In the genomic region with DNA sequence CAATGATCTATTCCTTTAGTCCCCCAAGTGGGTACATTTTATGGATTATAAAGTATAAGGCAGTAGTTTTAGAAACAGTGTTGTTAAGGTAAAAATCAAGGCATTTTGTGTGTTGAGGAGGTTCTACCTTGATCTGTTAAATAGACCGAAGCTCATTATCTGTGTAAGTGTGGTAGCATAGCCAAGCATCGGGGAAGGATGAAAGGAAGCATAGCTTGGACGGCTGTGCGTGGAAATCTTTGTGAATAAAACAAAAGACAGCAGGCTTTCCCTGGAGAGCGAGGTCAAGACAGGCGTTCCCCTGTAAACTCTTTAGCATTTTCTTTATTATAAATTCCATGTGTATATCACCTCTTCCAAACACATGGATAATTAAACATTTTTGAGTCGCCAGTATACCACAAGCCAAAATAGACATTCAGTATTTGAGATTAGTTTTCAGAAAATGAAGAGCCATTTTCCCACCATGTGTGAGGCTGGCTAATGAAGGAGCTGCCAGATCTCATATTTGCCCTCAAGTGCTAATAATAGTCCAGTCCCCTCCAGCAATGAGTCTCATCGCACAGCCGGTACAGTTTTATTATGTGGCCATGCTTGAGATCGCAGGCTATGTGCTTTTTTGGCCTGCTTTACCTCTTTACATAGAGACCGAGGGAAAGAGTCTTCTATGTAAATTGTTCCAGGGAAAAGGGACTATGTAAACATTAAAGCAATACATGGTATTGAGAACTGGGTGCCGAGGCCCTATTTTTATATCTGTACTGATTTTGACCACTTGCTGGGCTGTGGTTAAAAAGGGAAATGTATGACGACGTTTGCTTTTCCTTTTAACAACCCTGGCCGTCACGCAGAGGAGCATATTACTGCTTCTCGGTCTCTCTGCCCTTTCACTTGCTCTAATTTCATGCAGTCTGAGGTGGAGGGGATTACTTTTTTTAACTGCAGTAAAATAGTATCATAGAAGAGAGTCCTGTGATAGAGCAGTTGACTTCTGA, we compare ENCODE assay signal across 11 mouse cellular contexts. TPM values are rescaled to one million over a fixed set of nuclear protein-coding genes. Genes with fewer than 3 reads are reported as not detected.
DNase-seq lines count a peak whose midpoint lies in the region; ATAC-seq lines count a peak whose summit lies in the region.
"Had no signal": no experiment of that assay in that cellular context is flagged by ENCODE, and none has a peak within 500 bp of the region (broad histone marks: within the 10 kb centered on the region; RNA-seq: fewer than 3 reads in every experiment).

No protein-coding gene starts in this region.

- WGBS in neural tube, embryonic 13.5 days: 39% methylated on average over 17 of the region's 17 CpGs
- 44% methylated on average over 17 of the region's 17 CpGs for WGBS in hindbrain, embryonic 13.5 days

- H3K9me3 ChIP-seq in neural tube, embryonic 13.5 days: no peaks in the 10 kb centered on the region
- H3K9me3 ChIP-seq in hindbrain, embryonic 13.5 days: no peaks in the 10 kb centered on the region
- H3K9me3 ChIP-seq: limb, embryonic 12.5 days had no signal

- no peak overlapping the region for H3K9ac ChIP-seq in neural tube, embryonic 13.5 days
- no peak overlapping the region for H3K9ac ChIP-seq in hindbrain, embryonic 13.5 days
- H3K9ac ChIP-seq: limb, embryonic 12.5 days had no signal

- peak; percentile 21 for DNase-seq in cerebellum, adult 9-10 months
- DNase-seq in cerebellum, adult 11 months: no peak
- no peak for DNase-seq in neural tube, embryonic 10.5 days (ENCODE audit: extremely low spot score, low spot score)
- no peak for DNase-seq in layer of hippocampus, postnatal 10 days (ENCODE audit: low spot score in 2 of 2)
- DNase-seq in spleen, postnatal 14 days (ENCODE audit: low spot score in 2 of 2): no peak
- DNase-seq: lung, postnatal 14 days had no signal

- H3K4me1 ChIP-seq in neural tube, embryonic 13.5 days (replicated peaks): peaks cover 10% of the 10 kb centered on the region
- H3K4me1 ChIP-seq in hindbrain, embryonic 13.5 days (replicated peaks): peaks cover 9% of the 10 kb centered on the region; the same call in 1 of the 2 replicates
- H3K4me1 ChIP-seq: limb, embryonic 12.5 days had no signal

- H3K27me3 ChIP-seq in neural tube, embryonic 13.5 days: no peaks in the 10 kb centered on the region
- H3K27me3 ChIP-seq in hindbrain, embryonic 13.5 days: no peaks in the 10 kb centered on the region
- H3K27me3 ChIP-seq: limb, embryonic 12.5 days had no signal

- ATAC-seq in neural tube, embryonic 13.5 days (ENCODE audit: low read depth): no peak
- 0 out of 2 replicates have a peak, but pooled peaks have one; percentile 23 for ATAC-seq in hindbrain, embryonic 13.5 days (ENCODE audit: low FRiP score)
- peak; percentile 17; the same call in 1 of the 2 replicates for ATAC-seq in neutrophil, adult 5-6 weeks (ENCODE audit: extremely low read depth, insufficient number of reproducible peaks, low FRiP score, poor library complexity, severe bottlenecking)

- no peaks in the 10 kb centered on the region for H3K36me3 ChIP-seq in neural tube, embryonic 13.5 days
- H3K36me3 ChIP-seq in hindbrain, embryonic 13.5 days: no peaks in the 10 kb centered on the region
- H3K36me3 ChIP-seq: limb, embryonic 12.5 days had no signal

- peak overlapping the region; percentile 20; the same call in 1 of the 2 replicates for H3K27ac ChIP-seq in neural tube, embryonic 13.5 days (replicated peaks)
- H3K27ac ChIP-seq in hindbrain, embryonic 13.5 days: 0 out of 2 replicates have a peak overlapping the region, but pooled peaks have one; percentile 9
- H3K27ac ChIP-seq: limb, embryonic 12.5 days; stomach, postnatal 0 days had no signal

- no peak overlapping the region for H3K4me3 ChIP-seq in neural tube, embryonic 13.5 days
- H3K4me3 ChIP-seq in hindbrain, embryonic 13.5 days: no peak overlapping the region
- H3K4me3 ChIP-seq: limb, embryonic 12.5 days had no signal

- no peak overlapping the region for H3K4me2 ChIP-seq in neural tube, embryonic 13.5 days
- no peak overlapping the region for H3K4me2 ChIP-seq in hindbrain, embryonic 13.5 days
- H3K4me2 ChIP-seq: limb, embryonic 12.5 days had no signal

RNA-seq across cellular contexts. Expression of a gene that starts 22.9 kb away (rescaled TPM):
- polyA plus RNA-seq in neural tube, embryonic 13.5 days (2015; fragmentation: Nextera tagmentation; extraction: Ambion mirVana): 6.9 and 7.5 TPM in 2 replicates
- polyA plus RNA-seq in hindbrain, embryonic 13.5 days (2015; fragmentation: Nextera tagmentation; extraction: Ambion mirVana): 6.8 and 6.9 TPM in 2 replicates
- 13.9 and 21.5 TPM in 2 replicates for total RNA-seq in neutrophil, adult 5-6 weeks (2017)
- total RNA-seq in layer of hippocampus, postnatal 10 days (2021): 10 to 100 TPM; 56.4 to 64.3 TPM
